ENCODE assay signal across 8 mouse cellular contexts in genomic region chr9:120934821-120935633, GRCm38 (mm10). TPM values are rescaled to one million over a fixed set of nuclear protein-coding genes. Genes with fewer than 3 reads are reported as not detected.
A peak's percentile ranks its signal among the peaks of the same experiment; 100 is the strongest.
DNase-seq lines count a peak whose midpoint lies in the region; ATAC-seq and TF ChIP-seq lines count a peak whose summit lies in the region.

No protein-coding gene starts in this region.

- H3K27me3 ChIP-seq in liver, adult 2 months (ENCODE audit: control insufficient read depth, insufficient read depth, low read length) = no peaks in the 10 kb centered on the region
- no peaks in the 10 kb centered on the region for H3K27me3 ChIP-seq in embryonic facial prominence, embryonic 11.5 days (ENCODE audit: control insufficient read depth, insufficient read depth, low read length)
- no peaks in the 10 kb centered on the region for H3K27me3 ChIP-seq in hindbrain, embryonic 14.5 days (ENCODE audit: control insufficient read depth, insufficient read depth, low read length)
- no peaks in the 10 kb centered on the region for H3K27me3 ChIP-seq in liver, embryonic 16.5 days (ENCODE audit: control insufficient read depth, insufficient read depth, low read depth, low read length)

- peak overlapping the region; percentile 91 for H3K4me3 ChIP-seq in liver, adult 2 months (ENCODE audit: insufficient read depth, low read depth, low read length)
- H3K4me3 ChIP-seq in embryonic facial prominence, embryonic 11.5 days (ENCODE audit: low read depth, low read length) = peak overlapping the region; percentile 72
- H3K4me3 ChIP-seq in hindbrain, embryonic 14.5 days (replicated peaks; ENCODE audit: low read length) = peak overlapping the region; percentile 89
- H3K4me3 ChIP-seq in liver, embryonic 16.5 days (ENCODE audit: low read depth, low read length) = peak overlapping the region; percentile 86

- ATAC-seq in embryonic facial prominence, embryonic 11.5 days (replicated peaks; ENCODE audit: insufficient number of reproducible peaks, low FRiP score, low TSS enrichment, low read depth) = no peak
- no peak for ATAC-seq in hindbrain, embryonic 14.5 days (ENCODE audit: low FRiP score)
- no peak for ATAC-seq in liver, embryonic 16.5 days (ENCODE audit: low read depth)

- no peaks in the 10 kb centered on the region for H3K9me3 ChIP-seq in embryonic facial prominence, embryonic 11.5 days (replicated peaks; ENCODE audit: control insufficient read depth, low read length)
- no peaks in the 10 kb centered on the region for H3K9me3 ChIP-seq in hindbrain, embryonic 14.5 days (ENCODE audit: control insufficient read depth, low read length)
- H3K9me3 ChIP-seq in liver, embryonic 16.5 days (replicated peaks; ENCODE audit: control insufficient read depth, low read length) = no peaks in the 10 kb centered on the region

- no peaks in the 10 kb centered on the region for H3K36me3 ChIP-seq in liver, adult 2 months (ENCODE audit: control insufficient read depth, insufficient read depth, low read length)
- no peaks in the 10 kb centered on the region for H3K36me3 ChIP-seq in embryonic facial prominence, embryonic 11.5 days (replicated peaks; ENCODE audit: control insufficient read depth, insufficient read depth, low read depth, low read length)
- no peaks in the 10 kb centered on the region for H3K36me3 ChIP-seq in hindbrain, embryonic 14.5 days (replicated peaks; ENCODE audit: control insufficient read depth, insufficient read depth)
- H3K36me3 ChIP-seq in liver, embryonic 16.5 days (ENCODE audit: control insufficient read depth, insufficient read depth) = 0 out of 2 replicates have a peak, but pooled peaks cover 2% of the 10 kb centered on the region

- peak; percentile 81 for DNase-seq in liver, adult 2 months (ENCODE audit: extremely low read depth, low read depth, low spot score)
- no peak for DNase-seq in liver
- no peak for DNase-seq in embryonic facial prominence, embryonic 11.5 days (ENCODE audit: low spot score)
- no peak for DNase-seq in hindbrain, embryonic 14.5 days (ENCODE audit: low spot score)
- no peak for DNase-seq in cerebellum, postnatal 14 days
- no peak for DNase-seq in thymus, postnatal 10 days (ENCODE audit: low spot score in 2 of 2)
- no peak for DNase-seq in embryo, embryonic 11 days

- peak overlapping the region; percentile 89 for H3K4me2 ChIP-seq in embryonic facial prominence, embryonic 11.5 days (ENCODE audit: low read depth, low read length)
- peak overlapping the region; percentile 83 for H3K4me2 ChIP-seq in hindbrain, embryonic 14.5 days (replicated peaks)
- H3K4me2 ChIP-seq in liver, embryonic 16.5 days (ENCODE audit: low read depth, low read length) = peak overlapping the region; percentile 80

- TF ChIP-seq CTCF in liver, adult 2 months (IDR thresholded peaks at IDR 0.05; ENCODE audit: low read depth, low read length) = no peak

- no peak for TF ChIP-seq POLR2A in liver, adult 2 months (IDR thresholded peaks at IDR 0.05; ENCODE audit: extremely low read depth, insufficient read depth, low read length)

- H3K27ac ChIP-seq in liver, adult 2 months (replicated peaks; ENCODE audit: insufficient read depth, low read depth, low read length) = peak overlapping the region; percentile 80
- H3K27ac ChIP-seq in embryonic facial prominence, embryonic 11.5 days (replicated peaks; ENCODE audit: low read depth, low read length) = peak overlapping the region; percentile 91
- 0 out of 2 replicates have a peak overlapping the region, but pooled peaks have one; percentile 94 for H3K27ac ChIP-seq in hindbrain, embryonic 14.5 days
- peak overlapping the region; percentile 84 for H3K27ac ChIP-seq in liver, embryonic 16.5 days (ENCODE audit: low read length)

- H3K9ac ChIP-seq in liver, adult 2 months (ENCODE audit: low read depth, low read length) = peak overlapping the region; percentile 100
- peak overlapping the region; percentile 94 for H3K9ac ChIP-seq in embryonic facial prominence, embryonic 11.5 days (replicated peaks; ENCODE audit: low read length)
- peak overlapping the region; percentile 87 for H3K9ac ChIP-seq in hindbrain, embryonic 14.5 days
- H3K9ac ChIP-seq in liver, embryonic 16.5 days (ENCODE audit: low read depth, low read length) = peak overlapping the region; percentile 93

- H3K4me1 ChIP-seq in liver, adult 2 months (ENCODE audit: control insufficient read depth, insufficient read depth, low read length) = peaks cover 35% of the 10 kb centered on the region
- H3K4me1 ChIP-seq in embryonic facial prominence, embryonic 11.5 days (ENCODE audit: control insufficient read depth, insufficient read depth, low read length) = 0 out of 2 replicates have a peak, but pooled peaks cover 2% of the 10 kb centered on the region
- peaks cover 45% of the 10 kb centered on the region for H3K4me1 ChIP-seq in hindbrain, embryonic 14.5 days (replicated peaks; ENCODE audit: control insufficient read depth, insufficient read depth, low read length)
- peaks cover 24% of the 10 kb centered on the region for H3K4me1 ChIP-seq in liver, embryonic 16.5 days (ENCODE audit: control insufficient read depth, low read depth, low read length)

- peaks cover 59% of the 10 kb centered on the region for H3K79me2 ChIP-seq in liver, adult 2 months (ENCODE audit: control insufficient read depth, insufficient read depth, low read length)

- WGBS in liver, adult 2 months = 1% methylated on average over 14 of the region's 14 CpGs
- WGBS in embryonic facial prominence, embryonic 11.5 days = 11% methylated on average over 14 of the region's 14 CpGs
- WGBS in hindbrain, embryonic 14.5 days = 11% methylated on average over 14 of the region's 14 CpGs
- 5% methylated on average over 14 of the region's 14 CpGs for WGBS in liver, embryonic 16.5 days (ENCODE audit: insufficient replicate concordance)

RNA-seq across cellular contexts. Expression of gene Ctnnb1, which starts 6.0 kb away (rescaled TPM):
- total RNA-seq in liver, adult 2 months (2014; rRNA removed) = 278 and 319 TPM in 2 replicates
- 34.3 and 41.4 TPM in 2 replicates for polyA plus RNA-seq in liver, adult 2 months (2012; rRNA removed)
- 933 and 966 TPM in 2 replicates for polyA plus RNA-seq in embryonic facial prominence, embryonic 11.5 days (2014; fragmentation: Nextera tagmentation; extraction: Ambion mirVana)
- 404 and 463 TPM in 2 replicates for polyA plus RNA-seq in hindbrain, embryonic 14.5 days (2014; fragmentation: Nextera tagmentation; extraction: Ambion mirVana)
- 90.6 and 94.7 TPM in 2 replicates for polyA plus RNA-seq in liver, embryonic 16.5 days (2015; fragmentation: Nextera tagmentation; extraction: Ambion mirVana)
